Mouse (Mus musculus): ENCODE data around the gene Acsf3. TPM values are rescaled to one million over a fixed set of nuclear protein-coding genes. Genes with fewer than 3 reads are reported as not detected.

Gene Acsf3
- polyA plus RNA-seq, 1 experiment from 2014 or later = 31.4 TPM

Other genes with a start within 250 kb of the Acsf3 start
- 9.8 and 11.3 TPM in 2 replicates for gene Piezo1, start 224.2 kb upstream of the Acsf3 start, polyA plus RNA-seq (2015; fragmentation: Nextera tagmentation; extraction: Ambion mirVana)
- 36.2 and 40.0 TPM in 2 replicates for gene Cdt1, start 207.5 kb upstream of the Acsf3 start, polyA plus RNA-seq (2015; fragmentation: Nextera tagmentation; extraction: Ambion mirVana)
- 736 and 778 TPM in 2 replicates for gene Aprt, start 198.6 kb upstream of the Acsf3 start, polyA plus RNA-seq (2015; fragmentation: Nextera tagmentation; extraction: Ambion mirVana)
- gene Galns, start 164.0 kb upstream of the Acsf3 start, polyA plus RNA-seq (2015; fragmentation: Nextera tagmentation; extraction: Ambion mirVana) = 22.4 and 27.4 TPM in 2 replicates
- 76.7 and 86.4 TPM in 2 replicates for gene Trappc2l, start 163.8 kb upstream of the Acsf3 start, polyA plus RNA-seq (2015; fragmentation: Nextera tagmentation; extraction: Ambion mirVana)
- gene Pabpn1l, start 152.7 kb upstream of the Acsf3 start, polyA plus RNA-seq (2015; fragmentation: Nextera tagmentation; extraction: Ambion mirVana) = 0.23 TPM in 1 of 2 replicates, not detected in the other
- gene Cbfa2t3, start 76.4 kb upstream of the Acsf3 start, polyA plus RNA-seq (2015; fragmentation: Nextera tagmentation; extraction: Ambion mirVana) = 4.1 and 5.2 TPM in 2 replicates
- 0.11 and 0.24 TPM in 2 replicates for gene Cdh15, start 72.5 kb downstream of the Acsf3 start, polyA plus RNA-seq (2015; fragmentation: Nextera tagmentation; extraction: Ambion mirVana)